Mouse (Mus musculus) stomach, postnatal 0 days (tissue): ENCODE measurements around the gene Amer2.

ENCODE experiments used
- CTCF ChIP-seq: IDR thresholded peaks from 2 replicates; pipeline ENCODE4 v1.5.1; 2016; ENCODE audit warnings: antibody characterized with exemption, low read depth, mild to moderate bottlenecking, moderate library complexity
- EP300 ChIP-seq: optimal IDR thresholded peaks from 2 replicates; pipeline ENCODE3; 2016; ENCODE audit warnings: antibody characterized with exemption

- TF ChIP-seq EP300 = no peak
- TF ChIP-seq CTCF = no peak
Measured at GRCm38 (mm10) chr14:60409702-60410491, 36.8 kb downstream of the Amer2 start.
